Mouse (Mus musculus): ENCODE measurements around the gene Dusp16.
A peak's percentile ranks its signal among the peaks of the same experiment; 100 is the strongest.

Gene Dusp16

DNA sequence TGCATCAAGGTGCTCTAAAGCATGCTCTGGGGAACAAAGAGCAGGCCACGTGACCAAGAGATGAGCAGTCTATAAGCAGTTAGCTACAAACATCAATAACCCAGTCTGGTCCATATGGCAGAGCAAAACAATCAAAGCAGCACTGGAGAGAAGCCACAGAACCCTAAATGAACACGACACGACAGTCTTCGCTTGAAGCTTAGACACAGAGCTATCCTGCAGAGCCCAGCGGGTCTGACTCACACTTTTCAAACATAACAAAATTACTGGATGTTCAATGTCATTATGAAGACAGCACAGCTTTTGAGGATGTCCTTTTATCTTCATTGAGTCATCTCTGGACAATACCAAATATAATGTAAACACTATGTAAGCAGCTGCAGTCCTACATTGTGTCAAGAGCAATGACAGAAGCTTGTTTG lies 58.6 kb downstream of the Dusp16 start:
- DNase-seq (ENCODE audit: low spot score) = no peak

DNA sequence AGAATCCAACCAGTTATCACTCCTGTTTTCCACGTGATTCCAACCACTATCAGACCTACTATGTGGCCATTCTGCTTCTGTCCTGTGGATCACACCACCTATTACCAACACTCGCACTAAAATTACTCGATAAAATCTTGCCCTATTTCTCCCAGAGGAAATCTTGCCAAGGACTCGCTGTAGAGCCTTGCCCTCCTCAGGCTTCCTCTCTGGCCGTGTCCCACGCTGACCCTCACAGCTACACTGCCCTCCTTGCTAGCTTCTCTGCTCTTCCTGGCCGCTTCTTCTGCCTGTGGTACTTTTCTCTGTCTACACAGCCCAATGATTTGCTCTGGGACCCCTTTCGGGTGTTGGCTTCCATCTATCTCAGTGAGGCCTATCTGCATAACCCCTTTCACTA lies 59.6 kb downstream of the Dusp16 start:
- DNase-seq (ENCODE audit: low spot score) = no peak

DNA sequence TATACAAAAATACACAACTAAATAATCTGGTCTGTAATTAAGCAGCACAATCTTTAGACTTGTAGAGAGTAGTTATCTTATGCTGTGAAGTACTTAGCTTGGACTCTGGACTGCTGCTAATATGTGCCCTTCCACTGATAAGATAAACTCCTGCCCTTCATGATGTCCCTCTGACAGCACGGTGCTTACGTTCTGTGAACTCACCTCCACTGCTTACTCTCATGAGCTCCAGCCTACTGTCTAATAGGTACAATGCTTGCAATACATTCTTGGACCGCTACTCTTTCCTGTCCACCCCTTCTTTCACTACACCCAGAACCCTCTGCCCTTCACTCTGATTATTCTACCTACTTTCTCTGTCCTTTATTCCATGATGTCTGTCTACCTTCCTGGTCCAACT lies 61.4 kb downstream of the Dusp16 start:
- no peak for DNase-seq (ENCODE audit: low spot score)

DNA sequence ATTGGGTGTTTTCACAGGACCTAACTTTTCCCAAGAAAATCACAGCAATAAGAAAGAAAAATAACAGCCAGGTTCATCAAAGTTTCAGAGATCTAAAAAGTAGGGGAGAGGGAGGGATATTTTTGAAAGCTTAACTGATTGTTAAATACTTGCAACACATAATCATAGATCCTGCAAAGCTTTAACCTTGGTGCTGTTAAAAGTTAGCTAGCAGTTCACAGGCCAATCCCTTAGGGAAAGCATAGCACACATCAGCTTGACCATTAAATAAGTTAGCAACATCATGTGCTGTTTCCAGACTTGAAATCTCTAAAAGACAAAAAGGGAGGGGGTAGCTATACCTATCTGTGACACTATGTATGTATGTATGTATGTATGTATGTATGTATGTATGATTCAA lies 67.0 kb downstream of the Dusp16 start:
- no peak for DNase-seq (ENCODE audit: low spot score)

DNA sequence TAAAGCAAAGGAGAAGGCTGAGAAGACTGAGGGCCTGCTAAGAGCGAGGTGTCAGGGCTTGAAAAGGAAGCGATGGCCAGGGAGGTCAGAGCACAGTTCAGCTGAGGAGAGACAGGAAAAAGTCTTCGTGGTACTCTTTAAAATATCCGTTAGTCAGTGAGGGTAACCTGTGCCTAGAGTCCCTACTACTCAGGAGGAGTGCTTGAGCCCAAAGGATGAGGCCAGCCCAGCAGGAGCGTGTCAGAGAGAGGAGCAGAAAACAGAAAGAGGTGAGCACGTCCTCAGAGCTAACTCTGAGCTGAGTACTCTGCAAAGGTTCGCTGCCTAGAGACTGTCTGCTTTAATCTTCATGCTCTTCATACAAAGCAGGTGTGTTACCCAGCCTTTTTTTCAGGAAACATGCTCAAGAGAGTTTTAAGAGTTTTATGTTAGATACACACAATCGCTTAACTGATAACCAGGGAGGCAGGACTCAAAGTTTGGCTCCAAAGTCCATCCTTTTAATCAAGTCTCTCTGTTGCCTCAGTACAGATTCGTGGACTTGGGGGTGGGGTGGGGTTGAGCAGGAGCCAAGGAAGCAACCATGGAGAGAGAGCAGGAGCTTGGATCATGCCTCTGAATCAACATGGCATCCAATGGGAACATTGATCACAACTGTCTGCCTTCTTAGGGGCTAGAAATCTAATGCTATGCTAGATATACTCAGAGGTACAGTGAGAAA lies 68.4 kb downstream of the Dusp16 start:
- DNase-seq (ENCODE audit: low spot score) = no peak

DNA sequence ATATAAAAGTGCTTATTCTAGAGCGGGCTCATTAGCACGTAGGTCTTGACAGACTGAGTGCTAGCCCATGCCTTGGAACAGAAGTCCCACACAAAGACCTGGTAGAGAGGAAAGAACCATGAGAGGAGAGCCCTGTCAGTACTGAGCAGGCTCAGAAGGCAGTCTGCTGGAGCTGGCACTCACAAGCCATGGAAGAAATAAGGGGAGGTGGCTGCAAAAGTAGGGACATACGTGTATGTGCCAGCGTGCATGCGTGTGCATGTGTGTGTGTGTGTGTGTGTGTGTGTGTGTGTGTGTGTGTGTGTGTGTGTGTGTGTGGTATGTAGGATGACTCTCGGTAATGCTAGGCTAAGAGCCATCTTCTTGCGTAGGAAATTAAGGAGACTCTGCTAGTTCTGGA lies 69.1 kb downstream of the Dusp16 start:
- DNase-seq (ENCODE audit: low spot score) = no peak

DNA sequence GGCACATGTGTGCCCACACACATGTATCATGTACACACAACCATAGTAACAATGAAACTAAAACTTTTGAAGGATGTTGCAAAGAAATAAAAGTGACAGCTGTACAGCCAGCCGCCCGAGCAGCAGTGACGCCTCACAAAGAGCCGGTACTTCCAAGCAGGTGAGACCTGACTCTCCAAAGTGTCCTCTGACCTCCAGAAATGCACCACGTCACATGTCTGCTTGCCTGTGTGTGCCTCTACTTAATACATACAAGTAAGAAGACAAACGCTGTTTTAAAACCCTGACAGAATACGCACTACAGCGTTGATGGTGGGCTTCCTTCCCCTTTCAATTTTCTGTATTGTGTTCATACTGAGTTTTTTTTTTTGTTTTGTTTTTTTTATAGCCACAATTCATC lies 69.5 kb downstream of the Dusp16 start:
- DNase-seq (ENCODE audit: low spot score) = no peak

DNA sequence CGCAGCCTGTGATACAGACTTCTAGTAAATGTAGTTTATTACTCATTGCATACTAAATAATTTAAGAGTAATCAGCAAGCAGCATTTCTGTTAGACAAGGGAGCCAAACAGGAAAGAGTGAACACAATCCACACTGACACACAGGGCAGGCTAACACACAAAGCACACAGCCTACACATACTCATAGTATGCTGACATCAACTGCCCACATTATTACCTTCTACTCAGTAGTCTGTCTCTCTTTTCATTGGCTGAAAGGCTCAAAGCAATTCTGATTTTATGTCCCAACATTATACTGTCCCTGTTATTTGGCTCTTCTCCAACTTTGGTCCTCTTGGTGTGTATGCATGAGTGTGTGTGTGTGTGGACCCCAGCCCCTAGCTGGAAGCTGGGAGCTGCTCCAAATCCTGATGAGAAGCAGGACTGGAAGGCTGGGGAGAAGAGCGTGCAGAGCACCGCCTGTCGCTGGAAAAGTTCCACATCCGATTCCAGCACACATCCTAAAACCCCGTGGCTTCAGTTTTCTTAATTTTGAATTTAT lies 70.6 kb downstream of the Dusp16 start:
- no peak for DNase-seq (ENCODE audit: low spot score)

DNA sequence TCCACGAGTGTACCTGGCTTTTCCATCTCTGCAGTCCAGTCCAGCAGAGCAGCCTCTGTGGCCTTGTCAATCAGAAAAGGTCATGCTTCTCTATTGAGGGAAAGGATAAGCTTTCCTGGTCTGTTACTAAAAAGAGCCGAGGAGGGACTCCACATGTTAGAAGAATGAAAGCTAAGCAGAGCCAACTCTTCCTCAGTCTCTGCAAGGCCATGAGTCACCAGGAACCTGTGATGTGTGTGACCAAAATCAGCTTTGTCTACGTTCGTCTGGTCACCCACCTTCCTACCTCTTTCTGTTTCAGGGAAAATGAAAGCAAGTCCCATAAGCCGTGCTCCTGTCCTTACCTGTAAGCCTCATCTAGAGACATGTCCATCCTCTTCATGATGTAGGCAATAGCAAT lies 72.3 kb downstream of the Dusp16 start:
- no peak for DNase-seq (ENCODE audit: low spot score)

DNA sequence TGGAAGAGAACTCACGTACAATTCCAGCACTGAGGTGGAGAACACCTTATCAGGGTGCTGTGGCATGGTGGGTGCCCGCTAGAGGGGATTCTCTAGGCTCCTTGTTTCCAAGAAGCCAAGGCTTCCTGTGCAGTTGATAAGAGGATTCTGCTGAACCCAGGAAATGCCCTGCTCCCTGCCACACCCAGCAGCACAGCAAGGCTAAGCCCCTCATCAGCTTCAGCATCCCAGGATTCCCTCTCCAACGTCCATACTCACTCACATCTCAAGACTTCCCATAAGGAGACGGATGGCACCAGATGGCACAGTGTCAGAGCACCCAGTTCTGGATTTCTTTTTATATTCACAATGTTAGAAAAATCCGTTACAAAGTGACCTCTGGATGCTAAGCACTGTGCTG lies 73.3 kb downstream of the Dusp16 start:
- no peak for DNase-seq (ENCODE audit: low spot score)

DNA sequence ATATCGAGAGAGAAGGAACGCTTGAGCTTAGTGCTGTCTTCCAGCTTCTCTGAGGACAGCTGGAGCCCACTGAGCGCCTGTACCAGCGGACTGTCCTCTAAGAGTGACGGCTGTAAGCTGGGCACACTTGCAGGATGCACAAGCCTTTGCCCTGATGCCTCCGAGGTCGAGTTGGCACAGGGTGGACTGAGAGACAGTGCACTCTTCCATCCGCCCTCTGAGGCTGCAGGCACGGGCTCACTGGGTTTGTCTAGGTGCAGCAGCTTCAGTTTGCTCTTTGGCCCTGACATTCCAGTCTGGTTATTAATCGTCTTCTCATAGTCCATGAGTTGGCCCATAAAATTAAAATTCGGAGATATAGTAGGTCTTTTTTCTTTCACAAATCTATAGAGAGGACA lies 73.8 kb downstream of the Dusp16 start:
- no peak for DNase-seq (ENCODE audit: low spot score)

DNA sequence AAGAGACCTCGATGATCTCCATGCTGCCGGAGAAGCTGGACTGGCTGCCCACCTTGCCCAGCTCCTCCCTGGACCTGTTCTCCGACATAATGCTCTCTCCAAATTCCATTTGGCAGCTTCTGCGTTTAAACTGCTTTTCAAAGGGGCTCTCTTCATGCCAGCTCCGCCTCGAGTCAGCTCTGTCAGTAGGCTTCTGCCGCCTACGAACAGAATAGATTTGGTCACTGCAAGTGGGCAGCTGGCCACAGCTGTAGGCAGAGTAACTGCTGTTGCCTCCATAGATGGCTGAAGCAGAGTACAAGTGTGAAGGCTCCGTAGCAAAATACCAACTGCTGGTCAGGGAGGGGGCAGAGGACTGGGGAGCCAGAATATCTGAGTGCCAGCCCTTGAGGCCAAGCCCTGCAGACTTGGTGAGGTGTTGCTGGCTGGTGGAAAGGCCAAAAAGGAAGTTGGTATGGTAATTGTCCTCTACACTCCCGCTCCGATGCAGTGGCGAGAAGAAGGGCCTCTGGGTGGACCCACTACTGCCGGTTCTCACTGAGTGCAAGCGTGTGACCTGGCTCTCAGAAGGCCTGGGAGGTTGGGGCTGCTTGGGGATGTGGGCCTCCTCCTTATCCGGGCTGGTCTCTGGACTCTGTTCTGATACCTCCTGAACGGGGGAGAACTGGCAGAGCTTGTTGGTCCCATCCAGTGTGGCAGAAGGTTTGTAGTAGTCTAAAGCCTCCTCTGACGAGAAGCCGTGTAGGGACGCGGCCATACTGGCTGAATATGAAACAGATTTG lies 74.3 kb downstream of the Dusp16 start:
- no peak for DNase-seq (ENCODE audit: low spot score)

DNA sequence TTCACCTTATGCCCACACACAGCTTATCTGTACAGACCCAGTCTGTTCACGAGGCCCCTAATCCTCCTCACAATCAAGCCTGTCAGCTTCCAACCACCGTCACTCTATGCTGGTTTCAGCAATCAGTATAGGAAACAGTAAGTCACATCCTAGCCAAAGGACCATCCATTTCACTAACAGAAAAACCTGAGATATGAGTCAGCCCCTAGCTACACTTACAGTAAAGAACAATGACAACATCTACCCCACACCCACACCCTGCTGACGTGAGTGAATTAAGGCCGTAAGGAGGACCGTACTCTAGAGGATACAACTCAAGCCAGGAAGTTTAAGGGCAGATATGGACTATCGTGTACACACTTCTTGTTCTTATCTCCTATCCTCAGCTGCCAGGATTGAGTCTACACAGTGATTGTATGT lies 76.2 kb downstream of the Dusp16 start:
- no peak for DNase-seq (ENCODE audit: low spot score)

DNA sequence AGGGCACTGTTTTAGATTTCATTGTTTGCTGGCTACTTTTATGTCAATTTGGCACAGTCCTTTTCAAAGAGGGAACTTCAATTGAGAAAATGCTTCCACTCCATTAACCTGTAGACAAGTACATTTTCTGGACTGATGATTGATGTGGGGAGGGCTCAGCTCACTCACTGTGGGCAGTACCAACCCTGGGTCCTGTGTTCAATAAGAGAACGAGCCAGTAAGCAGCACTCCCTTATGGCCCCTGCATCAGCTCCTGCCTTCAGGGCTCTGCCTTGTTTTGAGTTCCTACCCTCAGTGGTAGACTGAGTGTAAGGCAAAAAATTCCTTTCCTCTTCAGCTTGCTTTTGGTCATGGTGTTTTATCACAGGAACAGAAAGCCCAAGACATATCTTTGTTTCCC lies 78.5 kb downstream of the Dusp16 start:
- no peak for DNase-seq (ENCODE audit: low spot score)

DNA sequence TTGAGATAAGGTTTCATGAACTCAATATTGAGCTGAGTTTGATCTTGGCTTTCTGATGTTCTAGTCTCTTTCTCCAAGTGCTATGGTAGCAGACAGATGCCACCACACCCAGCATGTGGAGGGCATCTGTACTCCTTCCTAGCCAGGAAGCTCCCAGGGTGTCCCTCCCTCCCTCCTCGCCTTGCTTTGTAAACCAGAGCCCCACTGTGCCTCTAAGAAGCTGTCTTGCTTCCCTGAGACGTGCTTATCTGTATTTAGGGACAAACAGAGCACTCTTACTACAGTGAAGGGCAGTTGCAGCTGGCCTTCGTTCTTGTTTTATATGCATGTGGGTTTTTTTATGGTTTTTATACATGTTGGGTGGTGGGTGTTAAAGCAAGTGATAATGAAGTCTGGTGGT lies 79.1 kb downstream of the Dusp16 start:
- DNase-seq (ENCODE audit: low spot score) = no peak

DNA sequence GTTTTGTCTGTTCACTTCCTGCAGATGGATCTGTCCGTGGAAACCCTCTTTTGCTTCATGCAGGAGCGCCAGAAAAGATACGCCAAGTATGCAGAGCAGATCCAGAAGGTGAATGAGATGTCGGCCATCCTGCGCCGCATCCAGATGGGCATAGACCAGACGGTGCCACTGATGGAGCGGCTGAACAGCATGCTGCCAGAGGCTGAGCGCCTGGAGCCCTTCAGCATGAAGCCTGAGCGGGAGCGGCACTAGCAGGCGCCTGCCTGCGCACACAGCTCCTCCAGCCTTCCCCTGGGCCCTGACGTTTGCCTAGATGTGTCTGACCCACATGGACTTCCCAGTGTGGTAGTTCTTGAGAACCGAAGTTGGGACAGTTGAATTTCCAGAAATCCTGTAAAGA lies 82.4 kb downstream of the Dusp16 start:
- no peak for DNase-seq (ENCODE audit: low spot score)

DNA sequence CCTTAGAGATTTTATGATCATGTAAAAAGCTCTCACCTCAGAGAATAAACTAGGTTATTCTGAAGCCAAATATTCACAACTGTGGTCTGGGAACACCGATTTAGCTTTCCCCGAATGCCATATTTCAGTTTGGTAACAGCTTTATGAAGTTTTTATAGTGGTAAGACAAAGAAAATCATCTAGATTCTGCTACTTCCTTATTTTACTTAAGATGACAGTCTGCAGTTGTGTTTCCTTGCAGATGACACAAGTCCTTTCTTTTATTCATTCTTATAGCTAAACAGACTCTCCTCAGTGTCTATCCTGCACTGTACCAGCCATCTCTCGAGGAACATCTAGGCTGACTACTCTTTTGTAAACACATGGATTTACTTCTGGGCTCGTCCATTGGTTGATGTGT lies 86.0 kb downstream of the Dusp16 start:
- no peak for DNase-seq (ENCODE audit: low spot score)

DNA sequence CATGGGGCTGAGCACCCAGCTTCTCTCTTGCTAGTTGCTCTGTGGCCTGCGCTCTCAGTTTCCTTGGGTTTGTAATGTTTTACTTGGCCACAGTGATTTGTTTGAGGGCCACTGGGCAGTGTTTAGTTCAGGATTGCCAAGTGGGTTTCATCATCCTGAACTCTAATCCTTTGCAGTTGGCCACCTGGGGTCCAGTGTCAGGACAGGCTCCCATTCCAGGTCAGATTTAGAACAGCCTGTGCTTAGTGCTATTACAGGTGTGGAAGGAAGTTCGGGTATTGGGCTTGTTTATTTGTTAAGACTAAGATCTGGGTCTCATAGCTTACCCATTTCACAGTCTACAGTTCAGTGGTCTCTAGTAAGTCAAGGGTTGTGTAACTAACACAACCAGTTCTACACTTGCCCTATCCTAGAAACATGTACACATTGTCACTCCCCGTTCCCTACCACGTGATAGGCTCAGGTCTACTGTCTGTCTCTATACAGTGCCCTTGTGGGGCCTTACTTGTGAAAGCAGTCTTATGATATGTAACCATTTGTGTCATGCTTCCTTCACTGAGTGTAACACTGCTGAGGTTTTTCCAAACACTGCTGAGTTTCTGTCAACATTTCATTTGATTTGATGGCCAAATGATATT lies 89.3 kb downstream of the Dusp16 start:
- peak; percentile 76 for DNase-seq (ENCODE audit: low spot score)

DNA sequence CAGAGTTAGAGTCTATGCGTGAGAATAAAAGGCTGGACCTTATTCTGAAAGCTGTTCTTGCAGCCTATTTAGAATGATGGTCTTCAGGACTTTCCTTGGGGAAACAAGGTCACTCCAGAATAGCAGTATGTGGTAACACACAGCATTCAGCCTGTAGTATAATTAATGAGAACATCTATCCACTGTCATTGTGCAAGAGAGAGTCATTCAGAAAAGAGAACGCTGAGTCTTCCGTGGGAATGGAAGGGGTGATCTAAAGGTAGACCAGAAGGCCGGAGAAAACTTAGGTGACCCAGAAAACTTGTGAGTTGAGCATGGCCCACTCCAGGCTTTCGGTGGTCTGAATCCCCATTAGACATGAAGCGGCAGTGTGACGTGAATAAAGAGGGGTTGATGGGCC lies 90.2 kb downstream of the Dusp16 start:
- DNase-seq (ENCODE audit: low spot score) = no peak

DNA sequence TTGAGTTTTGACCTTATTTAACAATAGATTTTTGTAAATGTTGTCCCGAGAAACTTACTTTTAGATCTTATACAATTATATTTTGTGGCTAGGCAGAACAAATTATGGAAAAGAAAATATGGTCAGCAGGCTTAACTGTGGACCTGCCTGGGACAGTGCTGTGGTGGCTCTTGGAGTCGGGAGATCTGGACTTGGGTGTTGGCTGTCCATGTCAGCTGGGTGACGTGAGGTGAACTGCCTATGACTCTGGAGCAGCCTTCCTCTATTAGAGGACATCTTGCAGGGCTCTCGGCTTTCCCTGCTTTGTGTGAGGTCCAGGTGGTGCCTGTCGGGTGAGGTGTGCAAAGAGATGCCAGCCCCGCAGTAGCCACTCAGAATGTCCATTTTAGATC lies 91.2 kb downstream of the Dusp16 start:
- no peak for DNase-seq (ENCODE audit: low spot score)

DNA sequence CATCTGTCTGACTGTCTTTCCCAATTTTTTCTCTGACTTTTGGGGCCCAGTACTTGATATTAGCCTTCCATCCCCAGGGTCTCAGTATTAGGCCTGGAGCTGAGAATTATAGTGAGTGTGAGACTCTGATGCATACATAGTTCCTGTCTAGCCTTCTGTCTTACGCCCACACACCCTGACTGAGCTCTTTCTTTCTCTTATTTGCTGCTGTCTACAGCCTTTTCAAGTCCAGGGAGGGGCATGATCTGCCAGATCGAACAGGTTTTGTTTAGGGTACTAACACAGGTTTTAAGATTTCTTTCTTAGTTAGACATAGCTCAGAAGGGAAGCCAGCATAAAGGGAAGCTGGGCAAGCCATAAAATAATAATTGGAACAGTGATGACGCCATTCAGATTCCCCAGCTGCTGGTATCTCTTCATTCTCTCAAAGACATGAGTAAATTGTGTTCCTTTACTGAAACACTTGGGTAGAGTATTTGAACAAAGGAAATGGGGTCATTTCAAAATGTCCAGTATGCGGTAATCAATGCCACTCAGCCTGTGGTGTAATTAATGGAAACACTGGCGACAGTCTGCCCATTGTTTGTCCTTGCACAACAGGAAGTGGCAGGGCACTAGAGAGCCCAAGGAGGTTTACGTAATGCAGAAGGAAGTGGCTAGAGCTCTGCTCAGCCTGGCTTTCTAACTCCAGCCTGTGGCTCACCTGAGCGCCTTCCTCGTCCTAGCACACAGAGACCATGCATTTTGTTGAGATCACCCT lies 91.8 kb downstream of the Dusp16 start:
- DNase-seq (ENCODE audit: low spot score) = peak; percentile 94

DNA sequence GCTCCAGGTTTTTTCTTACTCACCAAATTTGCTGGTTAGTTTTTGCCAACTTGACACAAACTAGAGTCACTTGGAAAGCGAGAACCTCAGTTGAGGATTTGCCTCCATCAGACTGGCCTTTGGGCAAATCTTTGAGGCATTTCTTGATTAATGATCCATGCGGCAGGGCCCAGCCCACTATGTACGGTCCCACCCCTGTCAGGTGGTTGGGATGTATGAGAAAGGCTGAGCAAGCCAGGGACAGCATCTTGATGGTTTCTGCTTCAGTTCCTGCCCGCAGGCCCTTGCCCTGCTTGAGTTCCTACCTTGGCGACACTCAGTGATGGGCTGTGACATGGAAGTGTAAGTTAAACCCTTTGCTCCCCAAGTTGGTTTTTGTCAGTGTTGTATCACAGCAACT lies 94.2 kb downstream of the Dusp16 start:
- DNase-seq (ENCODE audit: low spot score) = no peak
